Mouse (Mus musculus) G1E (cell line): Measurements from ENCODE around the gene Pard3b.

Experiments used
- CTCF ChIP-seq: IDR thresholded peaks from 2 replicates; pipeline ENCODE4 v1.5.1; 2012; ENCODE audit warnings: low read depth, low read length, inconsistent platforms, mixed read lengths
- POLR2AphosphoS5 ChIP-seq: IDR thresholded peaks from 2 replicates; pipeline ENCODE4 v1.6.1; 2012; ENCODE audit warnings: low read depth, low read length, inconsistent platforms; ENCODE audit not compliant: insufficient replicate concordance

DNA sequence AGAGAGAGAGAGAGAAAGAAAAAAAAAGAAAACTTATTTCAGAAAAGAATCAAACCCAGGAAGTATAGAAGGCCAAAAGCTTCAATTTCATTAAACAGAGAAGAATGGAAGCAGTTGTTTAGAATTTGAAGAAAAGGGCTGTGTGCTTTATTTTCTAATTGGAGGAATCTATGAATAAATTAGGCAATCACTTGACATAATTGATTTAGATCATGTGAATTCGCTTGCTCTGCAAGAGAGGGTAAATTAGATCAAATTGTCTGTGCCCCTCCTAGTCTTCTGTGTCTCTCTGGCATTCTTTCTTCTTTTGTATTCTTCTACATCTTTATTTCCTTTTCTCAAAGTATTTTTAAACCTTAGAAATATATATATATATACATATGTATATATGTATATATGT is 616.3 kb downstream of the Pard3b start:
- no peak for TF ChIP-seq CTCF
- no peak for TF ChIP-seq POLR2AphosphoS5
